Mouse (Mus musculus) kidney, adult 2 months (tissue): ENCODE measurements around the gene Rcn2. TPM values are rescaled to one million over a fixed set of nuclear protein-coding genes. Genes with fewer than 3 reads are reported as not detected.

ENCODE experiments used
- DNase-seq: peaks from one replicate; pipeline ENCODE4 v3.0.0; 2021
- H3K27ac ChIP-seq: fragments of 200-500 bp; 2 replicates; pipeline ENCODE4 v1.5.1; 2012; ENCODE audit warnings: low read depth, low read length, control low read depth, inconsistent platforms; ENCODE audit not compliant: insufficient read depth
- H3K27me3 ChIP-seq: fragments of 200-500 bp; replicated peaks from 2 replicates; pipeline ENCODE4 v1.6.1; 2012; ENCODE audit warnings: mild to moderate bottlenecking, moderate library complexity, low read length, inconsistent platforms; ENCODE audit not compliant: control insufficient read depth, insufficient read depth
- H3K36me3 ChIP-seq: fragments of 200-500 bp; 2 replicates; pipeline ENCODE4 v1.6.1; 2012; ENCODE audit warnings: mild to moderate bottlenecking, moderate library complexity, low read length, inconsistent platforms; ENCODE audit not compliant: control insufficient read depth, insufficient read depth
- H3K4me1 ChIP-seq: fragments of 200-500 bp; 2 replicates; pipeline ENCODE4 v1.6.1; 2011; ENCODE audit warnings: low read length; ENCODE audit not compliant: control insufficient read depth, insufficient read depth
- H3K4me3 ChIP-seq: fragments of 200-500 bp; 2 replicates; pipeline ENCODE4 v1.5.1; 2011; ENCODE audit warnings: mild to moderate bottlenecking, low read depth, low read length, control low read depth; ENCODE audit not compliant: insufficient read depth
- CTCF ChIP-seq: fragments of 200-500 bp; conservative IDR thresholded peaks from 2 replicates; pipeline ENCODE4 v1.5.1; 2011; ENCODE audit warnings: low read depth, mild to moderate bottlenecking, control low read depth, low read length, moderate library complexity, mixed read lengths; ENCODE audit not compliant: insufficient read depth, insufficient read length
- POLR2A ChIP-seq: fragments of 200-500 bp; IDR thresholded peaks from one replicate; pipeline ENCODE4 v1.6.1; 2011; ENCODE audit warnings: low read depth, low read length, control low read depth
- WGBS: fragments of 180-500 bp; shearing (Covaris S2); methylation state at CpG from one replicate; pipeline ENCODE4 v1.1.7; 2018; 5-methylcytosine and 5-hydroxymethylcytosine counted together
- polyA plus RNA-seq: library from polyadenylated mRNA; depleted of rRNA; stranded (reverse); fragments of >200 nt; gene quantifications from 2 replicates; pipeline ENCODE4 v1.2.3, GENCODE M21; 2012; rRNA removed

Gene Rcn2
- polyA plus RNA-seq, 1 experiment, result 24.4 TPM

DNA sequence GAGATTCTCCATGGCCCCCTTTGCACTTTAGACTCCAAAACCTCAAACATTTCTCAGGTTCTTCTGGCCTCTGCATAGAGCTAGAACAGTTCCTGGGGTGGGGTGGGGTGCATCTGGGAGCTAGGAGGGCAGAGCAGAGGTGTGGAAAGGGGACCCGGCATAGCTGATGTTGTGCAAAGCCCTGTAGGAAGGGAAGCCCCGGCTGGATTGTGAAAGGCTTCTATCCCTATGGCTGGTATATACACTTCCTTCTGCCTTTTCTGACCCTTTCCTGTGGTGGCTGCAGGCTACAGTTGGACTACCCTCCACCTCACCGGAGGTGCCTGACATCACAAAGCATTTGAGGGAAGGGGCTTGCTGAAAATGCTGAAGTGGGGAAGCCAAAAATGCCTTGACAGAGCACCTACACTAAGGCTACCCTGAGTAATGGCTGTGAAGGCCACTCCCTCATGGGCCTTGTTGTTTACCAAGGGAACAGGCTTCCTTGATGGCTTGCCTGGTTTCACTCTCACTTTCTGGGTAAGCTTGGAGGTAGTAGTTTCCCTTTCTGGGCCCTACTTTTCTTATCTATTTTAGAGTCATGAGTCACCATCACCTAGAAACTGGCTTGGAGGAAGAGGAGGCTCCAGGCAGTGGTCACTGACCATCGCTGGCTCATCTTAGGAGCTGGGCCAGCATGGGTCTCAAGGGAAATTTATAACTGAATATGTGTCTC lies 56.1 kb downstream of the Rcn2 start:
- Histone ChIP-seq H3K27me3 (no peaks in the 10 kb centered on the region), H3K36me3 (no peaks in the 10 kb centered on the region), H3K4me1 (no peaks in the 10 kb centered on the region), H3K27ac (no peak overlapping the region), H3K4me3 (no peak overlapping the region)
- 81% methylated on average over 4 of the region's 4 CpGs for WGBS
- no peak for DNase-seq
- no peak for TF ChIP-seq CTCF
- no peak for TF ChIP-seq POLR2A

DNA sequence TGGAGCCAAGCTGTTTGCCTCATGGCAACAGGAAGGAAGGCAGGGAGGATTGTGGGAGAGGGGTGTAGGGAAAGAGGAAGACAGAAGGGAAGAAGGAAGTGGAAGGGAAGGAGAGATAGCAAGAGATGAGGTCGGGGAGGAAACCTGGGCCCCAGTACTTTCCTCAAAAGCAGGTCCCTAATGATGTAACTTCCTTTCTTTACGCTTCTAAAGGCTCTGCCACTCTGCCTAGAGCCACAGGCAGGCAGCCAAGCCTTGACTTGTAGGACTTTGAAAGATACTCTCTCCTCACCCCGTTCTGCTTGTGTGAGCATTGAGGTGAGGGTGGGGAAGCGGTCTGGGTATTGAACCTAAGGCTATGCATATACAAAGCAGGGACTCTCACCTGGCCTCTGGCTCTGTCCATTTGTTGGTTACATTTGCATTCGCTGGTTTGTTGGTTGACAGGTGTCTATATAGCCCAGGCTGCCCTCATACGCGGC lies 58.4 kb downstream of the Rcn2 start:
- TF ChIP-seq CTCF, result no peak
- no peak for TF ChIP-seq POLR2A
- DNase-seq, result no peak
- no peaks in the 10 kb centered on the region for H3K4me1 ChIP-seq
- H3K27me3 ChIP-seq, result no peaks in the 10 kb centered on the region
- WGBS, result 82% methylated on average over 7 of the region's 7 CpGs
- no peak overlapping the region for H3K27ac ChIP-seq
- H3K36me3 ChIP-seq, result no peaks in the 10 kb centered on the region
- no peak overlapping the region for H3K4me3 ChIP-seq

DNA sequence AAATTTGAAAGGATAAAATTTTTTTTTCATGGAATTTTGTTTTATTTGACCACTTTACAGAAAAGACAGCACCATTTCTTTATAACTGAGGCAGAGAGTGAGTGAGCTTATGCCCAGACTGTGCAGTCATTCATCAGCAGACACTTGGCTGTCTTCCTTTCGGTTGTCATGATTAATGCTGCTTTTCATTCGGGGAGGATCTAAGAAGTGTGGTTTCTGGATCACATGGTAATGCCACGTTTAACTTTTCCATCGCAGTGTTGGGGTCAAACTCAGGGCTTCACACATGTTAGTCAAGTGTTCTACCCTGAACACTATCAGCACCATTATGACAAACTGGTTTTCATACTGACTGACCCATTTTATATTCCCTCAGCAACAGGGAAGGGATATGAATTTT lies 59.4 kb downstream of the Rcn2 start:
- H3K36me3 ChIP-seq, result no peaks in the 10 kb centered on the region
- no peaks in the 10 kb centered on the region for H3K4me1 ChIP-seq
- H3K27me3 ChIP-seq, result no peaks in the 10 kb centered on the region
- no peak overlapping the region for H3K27ac ChIP-seq
- H3K4me3 ChIP-seq, result no peak overlapping the region
- no peak for DNase-seq
- no peak for TF ChIP-seq CTCF
- no peak for TF ChIP-seq POLR2A
- 17% methylated on average over 4 of the region's 4 CpGs for WGBS

DNA sequence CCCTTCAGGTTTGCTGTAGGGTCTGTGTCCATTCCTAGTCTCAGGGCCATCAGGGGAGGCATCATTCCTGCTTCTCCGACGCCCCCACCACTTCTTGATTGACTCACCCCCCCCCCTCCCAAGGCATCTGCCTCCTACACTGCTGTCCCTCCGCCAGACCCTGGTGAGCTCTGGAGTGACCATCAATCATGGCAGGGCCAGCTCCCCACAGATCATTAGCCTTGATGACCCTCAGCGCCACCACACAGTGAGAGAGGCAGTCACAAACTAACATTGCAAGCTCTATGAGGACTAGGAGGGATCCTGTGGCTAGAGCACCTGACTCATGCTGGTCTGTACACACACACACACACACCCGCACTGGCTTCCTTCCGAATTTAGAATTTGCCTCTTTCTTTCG lies 63.3 kb downstream of the Rcn2 start:
- Histone ChIP-seq H3K36me3 (no peaks in the 10 kb centered on the region), H3K4me3 (no peak overlapping the region), H3K27ac (no peak overlapping the region), H3K27me3 (no peaks in the 10 kb centered on the region), H3K4me1 (no peaks in the 10 kb centered on the region)
- 35% methylated on average over 7 of the region's 7 CpGs for WGBS
- DNase-seq, result no peak
- no peak for TF ChIP-seq POLR2A

DNA sequence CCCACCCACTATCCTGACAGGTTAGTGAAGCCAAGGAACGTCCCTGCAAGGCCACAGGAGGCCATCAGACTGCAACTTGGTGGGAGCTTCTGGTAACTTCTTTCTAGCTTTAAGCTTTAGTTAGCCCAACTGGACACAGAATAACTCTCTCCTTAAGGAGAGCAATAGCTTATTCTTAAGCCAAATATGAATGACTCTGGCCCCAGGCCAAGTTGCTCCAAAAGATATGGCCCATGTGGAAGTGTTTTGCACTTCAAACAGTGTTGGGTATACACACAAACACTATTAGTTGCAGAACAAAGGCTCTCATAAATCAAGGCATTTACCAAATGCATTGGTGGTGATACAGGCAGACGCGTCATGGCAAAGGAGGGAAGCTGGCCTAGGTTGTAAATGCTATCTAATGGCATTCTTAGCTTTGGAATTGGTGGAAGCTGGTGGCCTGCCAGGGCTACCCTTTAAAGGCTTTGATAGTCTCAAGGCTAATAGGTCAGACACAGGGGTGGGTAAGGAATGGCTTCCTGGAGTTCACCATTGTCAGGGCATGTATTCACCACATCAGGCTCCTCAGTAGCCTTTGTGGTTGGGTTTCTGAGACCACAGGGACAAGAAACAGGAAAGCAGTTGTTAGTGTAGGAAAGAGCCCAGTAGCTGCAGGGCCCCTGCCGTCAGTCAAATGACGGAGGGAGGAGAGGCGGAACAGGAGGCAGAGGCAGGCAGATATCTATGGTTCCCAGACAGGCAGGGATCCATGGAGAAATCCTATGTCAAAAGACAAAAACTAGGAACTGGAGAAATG lies 64.8 kb downstream of the Rcn2 start:
- Histone ChIP-seq H3K4me3 (no peak overlapping the region), H3K36me3 (no peaks in the 10 kb centered on the region), H3K27ac (no peak overlapping the region), H3K4me1 (no peaks in the 10 kb centered on the region), H3K27me3 (no peaks in the 10 kb centered on the region)
- TF ChIP-seq CTCF (no peak), POLR2A (no peak)
- 87% methylated on average over 6 of the region's 6 CpGs for WGBS
- no peak for DNase-seq

DNA sequence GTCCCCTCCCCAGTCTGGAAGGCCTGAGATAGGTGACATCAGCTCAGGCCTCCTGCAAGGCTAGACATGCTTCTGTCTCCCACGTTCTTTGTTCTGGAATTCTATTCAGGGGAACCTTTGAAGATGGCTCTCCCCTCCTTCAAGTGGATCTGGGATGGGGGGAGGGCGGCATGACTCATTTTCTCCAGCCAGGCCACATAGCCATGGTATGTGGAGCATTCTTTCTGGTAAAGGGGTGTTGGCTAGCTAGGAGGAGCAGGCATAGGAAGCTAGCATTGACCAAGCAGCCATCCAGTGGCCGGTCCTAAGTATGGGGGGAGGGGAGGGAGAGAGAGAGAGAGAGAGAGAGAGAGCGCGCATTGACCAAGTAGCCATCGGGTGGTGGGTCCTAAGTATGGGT lies 65.9 kb downstream of the Rcn2 start:
- H3K27ac ChIP-seq, result no peak overlapping the region
- WGBS, result 86% methylated on average over 6 of the region's 6 CpGs
- no peaks in the 10 kb centered on the region for H3K27me3 ChIP-seq

DNA sequence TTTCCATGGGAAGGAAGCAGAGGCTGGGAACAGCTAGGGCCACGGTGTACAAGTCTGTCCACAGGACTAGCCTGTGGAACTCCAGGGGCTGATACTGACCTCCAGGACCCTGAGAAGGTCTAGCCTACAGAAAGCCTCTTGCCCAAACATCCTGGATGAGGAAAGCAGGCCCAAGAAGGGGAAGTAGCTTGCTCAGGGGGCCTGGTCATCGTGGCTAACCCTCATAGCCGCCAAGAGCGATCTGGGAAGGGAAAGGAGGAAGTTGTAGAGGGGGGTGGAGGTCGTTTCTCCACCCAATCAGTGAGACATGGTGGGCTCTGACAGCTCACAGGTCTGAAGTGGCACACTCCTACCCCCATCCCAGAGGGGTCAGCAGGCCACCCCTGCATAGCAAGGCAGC lies 66.5 kb downstream of the Rcn2 start:
- Histone ChIP-seq H3K4me3 (no peak overlapping the region), H3K4me1 (no peaks in the 10 kb centered on the region), H3K27ac (no peak overlapping the region), H3K27me3 (no peaks in the 10 kb centered on the region), H3K36me3 (no peaks in the 10 kb centered on the region)
- 80% methylated on average over 5 of the region's 5 CpGs for WGBS
- TF ChIP-seq CTCF, result no peak
- no peak for TF ChIP-seq POLR2A
- no peak for DNase-seq

More for the DNA sequence above, 65.9 kb downstream of the Rcn2 start:
- H3K4me1 ChIP-seq, result no peaks in the 10 kb centered on the region
- no peaks in the 10 kb centered on the region for H3K36me3 ChIP-seq
- no peak for DNase-seq
- TF ChIP-seq POLR2A (no peak), CTCF (no peak)
- H3K4me3 ChIP-seq, result no peak overlapping the region

Other genes with a start within 250 kb of the Rcn2 start
- 4.1 and 4.8 TPM in 2 replicates for gene Scaper, start 103.7 kb upstream of the Rcn2 start, polyA plus RNA-seq
- gene 4930563M21Rik, start 31.3 kb upstream of the Rcn2 start, polyA plus RNA-seq, result not detected in 2 replicates
- gene Pstpip1, start 48.1 kb downstream of the Rcn2 start, polyA plus RNA-seq, result 1.5 and 3.3 TPM in 2 replicates
- gene Tspan3, start 123.6 kb downstream of the Rcn2 start, polyA plus RNA-seq, result 320 and 328 TPM in 2 replicates